Mouse (Mus musculus) WW6 (cell line): ENCODE measurements around the gene Syf2.

ENCODE experiments used
- DNase-seq: peaks from one replicate; pipeline ENCODE4 v3.0.0-alpha.2; 2013; ENCODE audit warnings: low read depth, low spot score

The Syf2 gene

GRCm38 (mm10) chr4:134923258-134924018 lies 7.3 kb upstream of the Syf2 start, which contains the start of gene Rsrp1:
Rsrp1 (plus strand) TSS chr4:134923592.
- peak; percentile 94 for DNase-seq

GRCm38 (mm10) chr4:134924019-134924741 lies 6.5 kb upstream of the Syf2 start:
- DNase-seq = no peak

- DNase-seq = no peak
Measured at GRCm38 (mm10) chr4:134925206-134925605, 5.5 kb upstream of the Syf2 start.

GRCm38 (mm10) chr4:134927815-134928463 lies 2.8 kb upstream of the Syf2 start:
- no peak for DNase-seq

GRCm38 (mm10) chr4:134928464-134928836 lies 2.2 kb upstream of the Syf2 start:
- no peak for DNase-seq

- DNase-seq = no peak
Measured at GRCm38 (mm10) chr4:134929536-134929935, 1.2 kb upstream of the Syf2 start.

GRCm38 (mm10) chr4:134930190-134930589 lies 508 bp upstream of the Syf2 start:
- no peak for DNase-seq

- DNase-seq = no peak
Measured at GRCm38 (mm10) chr4:134937240-134938176, 6.8 kb downstream of the Syf2 start.

GRCm38 (mm10) chr4:134939900-134940299 lies 9.2 kb downstream of the Syf2 start:
- no peak for DNase-seq

GRCm38 (mm10) chr4:134943758-134944538 lies 13.2 kb downstream of the Syf2 start:
- DNase-seq = no peak

GRCm38 (mm10) chr4:134946024-134946744 lies 15.5 kb downstream of the Syf2 start:
- no peak for DNase-seq

GRCm38 (mm10) chr4:134950518-134951091 lies 19.9 kb downstream of the Syf2 start:
- DNase-seq = no peak

GRCm38 (mm10) chr4:134954461-134954860 lies 23.8 kb downstream of the Syf2 start:
- DNase-seq = no peak

GRCm38 (mm10) chr4:134955196-134955595 lies 24.5 kb downstream of the Syf2 start:
- DNase-seq = no peak

GRCm38 (mm10) chr4:134955845-134956244 lies 25.1 kb downstream of the Syf2 start:
- DNase-seq = no peak

GRCm38 (mm10) chr4:134956328-134956727 lies 25.6 kb downstream of the Syf2 start:
- DNase-seq = no peak

GRCm38 (mm10) chr4:134963021-134963776 lies 32.5 kb downstream of the Syf2 start:
- DNase-seq = peak; percentile 85

GRCm38 (mm10) chr4:134967887-134968604 lies 37.3 kb downstream of the Syf2 start:
- no peak for DNase-seq
